Mouse (Mus musculus) T-helper 17 cell (primary cell): Measurements from ENCODE around the gene Lrba.

Source experiments
- in situ Hi-C, 2 experiments: fragments of 300-600 bp; cut with MboI, MseI; formaldehyde crosslinking; loops; 1 replicate in 1 of 2; 2 replicates in 1 of 2; pipeline ENCODE4 v1.15.1; 2025; ENCODE audit warnings: high pct_unique_total_duplicates in 2 of 2

Gene Lrba

DNA sequence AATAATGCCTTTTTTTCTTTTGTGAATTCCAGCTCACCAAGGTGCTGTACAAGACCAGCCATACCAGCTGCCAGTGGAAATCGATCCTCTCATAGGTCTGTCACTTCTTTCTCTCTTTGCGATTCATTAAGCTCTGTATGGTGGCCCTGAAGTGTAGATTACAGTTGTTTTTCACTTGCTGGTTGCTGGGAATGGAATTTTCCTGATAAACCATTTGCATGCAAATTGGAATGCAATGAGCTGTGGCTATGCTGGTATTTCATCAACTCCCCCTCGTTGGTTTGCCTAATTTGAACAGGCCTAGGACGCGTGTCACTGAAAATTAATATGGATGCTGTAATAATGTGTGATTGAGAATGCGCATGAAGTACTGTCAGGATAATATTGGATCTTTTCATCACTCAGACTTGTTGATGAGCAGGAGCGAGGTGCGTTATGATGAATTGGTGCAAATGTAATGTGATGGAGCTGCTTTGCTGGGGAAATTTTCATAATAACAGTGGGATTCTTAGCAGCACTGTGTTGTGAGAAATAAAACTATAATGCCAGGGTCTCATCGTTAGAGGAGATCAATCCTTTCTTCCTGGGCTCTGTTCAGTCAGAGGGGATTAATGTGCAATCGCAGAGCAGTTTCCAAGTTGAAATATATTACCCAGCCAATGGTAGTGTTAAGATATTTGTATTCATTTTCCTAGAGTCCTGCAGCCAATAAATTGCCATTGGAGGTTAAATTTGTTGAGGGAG lies 521.5 kb downstream of the Lrba start:
- in situ Hi-C loops, result no loop called here

DNA sequence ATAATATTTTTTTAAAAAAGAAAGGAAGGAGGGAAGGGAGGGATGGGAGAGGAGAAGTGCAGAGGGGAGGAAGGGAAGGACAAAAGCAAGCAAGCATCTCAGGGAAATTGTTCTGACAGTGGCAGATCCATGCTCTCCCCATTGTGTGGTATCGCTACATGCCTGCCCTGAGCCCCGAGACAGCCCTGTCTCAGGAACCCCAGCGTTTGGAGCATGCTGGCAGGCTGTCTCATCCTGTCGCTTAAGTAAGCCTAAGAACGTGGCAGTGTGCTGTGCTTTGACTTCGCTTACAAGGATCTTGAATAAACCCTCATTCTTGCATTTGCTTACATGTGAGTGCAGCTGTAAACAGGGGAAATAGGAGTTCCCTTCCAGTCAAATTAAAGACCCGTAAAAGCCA lies 526.2 kb downstream of the Lrba start:
- in situ Hi-C loops, result no loop called here

DNA sequence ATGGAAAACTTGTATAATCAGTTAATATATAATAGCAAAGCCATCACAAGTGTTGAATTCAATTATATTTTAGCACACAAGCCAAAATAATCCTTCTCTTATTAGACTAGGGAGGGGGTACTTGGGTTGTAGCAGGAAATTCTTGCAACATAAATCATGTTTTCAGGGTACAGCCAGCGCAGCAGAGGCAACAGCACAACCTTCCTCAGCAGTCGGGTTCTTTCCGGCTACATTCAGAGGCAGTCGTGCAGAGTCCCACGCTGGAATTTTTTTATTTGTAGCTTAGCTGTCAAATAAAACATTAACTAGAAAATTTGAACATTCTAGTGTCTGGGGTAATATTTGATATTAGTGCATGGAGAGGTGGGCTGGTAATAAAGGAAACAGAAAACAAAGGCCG lies 529.7 kb downstream of the Lrba start:
- in situ Hi-C loops, result no loop called here

DNA sequence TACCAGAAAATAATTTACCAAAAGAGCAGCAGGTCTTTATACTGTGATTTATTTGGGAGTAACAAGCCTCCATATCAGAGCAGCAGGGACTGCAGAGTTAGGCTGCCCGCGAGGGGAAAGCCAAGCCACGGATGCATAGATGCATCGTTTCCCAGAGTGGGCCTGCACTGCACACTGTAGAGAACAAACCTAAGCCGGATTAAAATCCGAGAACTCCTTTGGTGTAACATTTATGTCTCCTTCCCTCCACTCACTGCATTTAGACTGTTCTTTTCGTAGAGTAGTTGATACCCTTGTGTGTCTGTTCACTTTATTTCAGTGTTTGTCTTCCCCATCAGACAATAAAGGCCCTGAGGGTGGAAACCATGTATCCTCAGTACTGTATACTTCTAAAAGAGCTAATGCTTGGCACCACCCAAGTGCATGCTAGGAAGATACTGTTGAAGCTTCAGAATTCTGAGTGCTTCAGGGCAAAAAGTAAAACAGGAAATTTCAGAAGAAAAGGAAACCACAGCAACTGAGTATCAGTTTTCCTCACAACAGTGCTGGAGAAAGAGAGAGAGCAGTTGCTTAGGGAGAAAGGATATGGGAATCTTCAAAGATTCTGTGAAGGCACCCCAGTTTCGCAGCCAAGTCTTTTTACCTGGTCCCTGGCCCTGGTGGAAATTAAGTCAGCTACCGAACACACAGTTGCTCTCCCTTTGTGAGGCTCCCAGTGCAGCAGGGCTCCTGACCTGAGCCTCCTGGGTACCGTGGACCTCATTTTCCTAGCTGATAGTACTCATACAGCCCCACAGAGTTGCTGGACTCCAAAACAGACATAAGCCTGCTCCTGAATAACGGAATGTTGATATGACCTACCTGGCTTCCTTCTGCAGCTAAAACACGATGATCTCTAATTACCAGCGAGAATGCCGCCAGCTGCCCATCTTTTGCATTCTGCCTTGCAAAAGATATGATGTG lies 530.4 kb downstream of the Lrba start:
- in situ Hi-C loops, result no loop called here

- in situ Hi-C loops, result no loop called here
These were observed 532.1 kb downstream of the Lrba start for GRCm38 (mm10) chr3:86756548-86756947.

- in situ Hi-C loops, result no loop called here
These were observed 534.2 kb downstream of the Lrba start for GRCm38 (mm10) chr3:86758727-86759126.

DNA sequence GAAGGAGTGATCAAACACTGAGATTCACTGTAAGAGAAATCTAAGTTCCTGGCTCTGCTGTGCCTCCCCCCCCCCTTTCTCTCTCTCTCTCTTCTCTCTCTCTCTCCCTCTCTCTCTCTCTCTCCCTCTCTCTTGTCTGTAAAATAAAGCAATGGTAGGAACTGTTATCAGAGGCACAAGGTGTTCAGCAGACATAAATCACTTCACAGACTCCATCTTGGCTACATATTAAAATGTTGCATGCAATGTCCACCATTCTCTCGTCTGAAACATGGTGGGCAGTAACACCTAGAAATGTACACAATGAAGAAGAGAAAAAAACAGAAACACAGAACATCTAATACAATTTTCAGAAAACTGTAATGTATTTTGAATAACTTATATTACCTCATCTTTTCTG lies 534.9 kb downstream of the Lrba start:
- in situ Hi-C loops, result no loop called here

- in situ Hi-C loops, result loop anchor here in 1 of 2 experiments (5.0 kb wide), 2 partner anchors 108 to 438 kb away; no protein-coding TSS in a partner anchor
These were observed 535.4 kb downstream of the Lrba start for GRCm38 (mm10) chr3:86759834-86760233.

GRCm38 (mm10) chr3:86760474-86760873 lies 536.0 kb downstream of the Lrba start:
- in situ Hi-C loops, result loop anchor here in 1 of 2 experiments (5.0 kb wide), 2 partner anchors 108 to 438 kb away; no protein-coding TSS in a partner anchor

DNA sequence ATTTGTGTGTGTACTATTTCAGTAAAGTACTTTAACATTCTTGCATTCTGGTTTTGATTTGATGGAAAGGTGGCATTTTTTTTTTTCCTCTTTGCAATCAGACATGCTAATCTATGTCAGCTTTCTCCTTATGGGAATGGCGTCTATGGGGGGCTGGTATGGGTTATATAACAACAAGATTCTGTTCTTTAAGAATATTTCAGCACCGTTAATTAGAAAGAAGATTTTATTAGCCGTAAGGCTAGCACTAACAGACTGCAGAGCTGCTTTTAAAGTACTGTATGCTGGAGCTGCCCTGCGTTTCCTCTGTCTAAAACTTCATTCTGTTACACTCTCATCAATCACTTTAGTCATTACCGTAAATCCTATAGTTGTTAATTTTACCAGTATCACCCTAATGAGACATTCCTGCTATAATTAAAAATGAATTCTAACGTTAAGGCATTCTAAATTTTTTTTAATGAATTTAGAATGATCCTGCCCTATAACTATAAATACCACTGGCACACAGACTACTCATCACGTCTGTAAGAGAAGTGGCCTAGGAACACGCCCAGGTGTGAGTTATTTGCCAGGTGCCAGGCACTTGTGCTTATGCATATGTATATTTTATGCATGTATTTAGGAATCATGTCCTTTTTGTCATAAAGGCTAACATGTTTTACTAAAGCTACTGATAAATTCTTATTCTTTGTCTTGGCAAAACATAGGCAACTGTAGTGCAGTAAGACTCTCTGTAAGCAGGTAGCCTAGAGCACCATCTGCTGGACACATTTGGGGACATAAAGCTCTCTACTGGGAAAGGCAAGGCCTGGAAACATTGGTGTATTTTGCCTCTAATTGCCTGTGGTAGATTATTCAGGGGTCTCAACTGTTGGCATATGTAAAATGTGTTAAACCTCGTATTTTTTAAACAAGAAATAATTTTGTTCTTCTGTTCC lies 536.9 kb downstream of the Lrba start:
- in situ Hi-C loops, result loop anchor here in 1 of 2 experiments (5.0 kb wide), 2 partner anchors 109 to 439 kb away; no protein-coding TSS in a partner anchor

GRCm38 (mm10) chr3:86762036-86762415 lies 537.5 kb downstream of the Lrba start:
- in situ Hi-C loops, result loop anchor here in 1 of 2 experiments (5.0 kb wide), 2 partner anchors 110 to 440 kb away; no protein-coding TSS in a partner anchor

DNA sequence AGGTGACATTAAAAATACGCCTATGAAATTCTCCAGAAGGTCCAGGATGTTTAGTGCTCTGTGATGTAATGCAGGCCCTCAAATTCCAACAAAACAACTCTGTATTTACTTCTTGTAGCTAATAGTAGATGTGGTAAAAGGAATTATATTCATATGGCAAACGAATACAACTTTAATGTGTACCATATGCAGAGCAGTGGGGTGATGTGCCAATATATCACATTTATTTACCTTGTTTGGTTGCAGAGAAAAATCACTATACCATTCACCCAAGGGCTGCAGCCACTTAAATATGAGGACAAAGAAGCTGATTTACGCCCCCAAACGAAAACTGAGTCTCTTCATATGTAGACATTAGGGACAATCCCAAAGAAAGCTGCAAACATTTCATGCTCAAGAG lies 538.0 kb downstream of the Lrba start:
- in situ Hi-C loops, result loop anchor here in 1 of 2 experiments (5.0 kb wide), 2 partner anchors 110 to 440 kb away; no protein-coding TSS in a partner anchor

DNA sequence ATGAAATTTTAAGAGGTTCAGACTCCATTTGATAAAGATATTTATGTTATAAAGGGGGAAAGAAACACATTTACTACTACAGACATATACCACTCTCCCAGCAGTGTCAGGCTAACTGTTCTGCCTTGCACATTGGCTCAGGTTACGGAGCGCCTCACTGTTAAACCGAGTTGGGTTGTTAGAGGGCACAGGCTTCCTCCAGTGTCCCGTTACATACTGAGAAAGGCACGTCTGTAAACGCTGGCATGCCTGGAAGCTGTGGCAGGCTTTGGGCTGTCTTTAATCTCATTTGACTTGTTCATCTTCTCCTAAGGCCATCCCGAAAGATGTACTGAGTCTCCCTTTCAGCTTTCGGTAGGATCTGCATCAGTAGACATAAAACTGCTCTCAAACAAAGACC lies 544.1 kb downstream of the Lrba start:
- in situ Hi-C loops, result no loop called here

- in situ Hi-C loops, result no loop called here
These were observed 544.5 kb downstream of the Lrba start for GRCm38 (mm10) chr3:86768969-86769368.

DNA sequence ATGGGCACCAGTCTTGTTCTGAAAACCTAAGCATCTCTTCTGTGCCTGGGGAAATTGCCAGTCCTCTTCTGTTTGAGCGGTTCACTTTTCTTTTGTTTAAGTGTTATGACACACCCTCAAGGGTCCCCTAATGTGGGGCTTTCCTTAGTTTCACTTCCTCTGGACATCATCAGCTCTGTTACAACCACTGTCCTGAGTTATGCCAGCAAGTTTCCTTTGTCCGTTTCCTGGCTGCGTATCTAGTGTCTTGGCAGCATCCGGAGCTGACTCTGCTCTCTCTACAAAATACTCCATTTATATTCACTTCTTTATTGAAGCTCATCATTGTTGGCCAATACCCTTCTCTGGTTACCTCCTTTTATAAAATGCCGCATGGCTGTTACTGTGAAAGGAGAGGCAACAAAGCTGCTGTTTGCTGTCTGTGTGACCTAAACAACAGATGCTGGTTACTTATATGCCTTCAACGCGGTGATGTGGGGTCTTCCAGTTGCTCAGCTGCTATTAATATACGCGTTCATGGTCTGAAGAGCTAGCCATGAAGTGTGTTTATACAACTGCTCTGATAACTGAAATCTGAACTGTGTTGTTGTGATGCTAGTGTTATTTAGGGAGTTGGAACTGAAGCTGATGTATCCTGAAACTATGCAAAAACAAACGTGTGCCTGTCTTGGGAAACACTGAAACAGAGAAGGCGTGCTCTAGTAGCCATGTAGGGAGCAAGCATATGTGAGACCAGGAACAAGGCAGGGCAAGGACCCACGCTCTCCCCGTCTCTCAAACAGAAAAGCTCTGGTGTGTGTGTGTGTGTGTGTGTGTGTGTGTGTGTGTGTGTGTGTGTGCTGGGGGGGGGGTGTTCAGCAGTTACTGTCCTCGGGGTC lies 550.3 kb downstream of the Lrba start:
- in situ Hi-C loops, result no loop called here

DNA sequence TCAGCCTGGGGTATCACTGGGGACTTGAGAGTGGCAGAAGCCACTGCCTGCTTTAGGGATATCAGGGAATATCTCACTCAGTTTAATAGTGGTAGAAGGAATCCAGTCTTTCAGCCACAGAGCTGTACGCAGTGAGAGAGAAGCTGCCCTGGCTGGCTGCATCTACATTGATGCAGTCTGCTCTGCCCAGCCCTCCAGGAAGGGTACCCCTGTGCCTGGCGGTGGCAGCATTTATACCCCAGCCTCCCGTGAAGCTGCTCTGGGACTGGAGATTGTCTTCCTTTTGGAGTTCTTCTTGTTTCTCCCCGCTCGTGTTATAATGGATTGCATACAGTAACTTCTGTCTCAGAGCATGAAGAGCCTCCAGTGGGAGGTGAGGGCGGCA lies 551.0 kb downstream of the Lrba start:
- in situ Hi-C loops, result no loop called here

DNA sequence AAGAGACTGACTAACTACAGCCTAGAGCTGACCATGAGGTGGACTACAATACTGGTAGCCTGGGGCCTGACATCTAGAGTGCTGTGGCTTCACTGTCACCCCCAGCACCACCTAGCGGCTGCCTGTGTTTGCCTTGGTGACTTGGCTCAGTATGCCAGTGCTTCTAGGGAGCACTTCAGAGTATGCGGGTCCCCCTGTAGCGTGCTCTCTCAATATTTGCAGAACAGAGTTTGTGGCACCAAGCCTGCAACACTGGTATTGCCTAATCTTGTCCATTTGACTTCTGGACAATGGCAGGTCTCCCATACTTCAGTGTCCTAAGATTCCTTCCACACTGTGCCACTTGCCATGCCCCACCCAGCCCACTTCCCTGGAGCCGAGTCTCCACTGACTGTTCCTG lies 555.2 kb downstream of the Lrba start:
- in situ Hi-C loops, result loop anchor here in 1 of 2 experiments (10.0 kb wide), 1 partner anchor 195 kb away; no protein-coding TSS in a partner anchor

- in situ Hi-C loops, result loop anchor here in 1 of 2 experiments (10.0 kb wide), 1 partner anchor 191 kb away; no protein-coding TSS in a partner anchor
These were observed 559.6 kb downstream of the Lrba start for GRCm38 (mm10) chr3:86784051-86784450.

DNA sequence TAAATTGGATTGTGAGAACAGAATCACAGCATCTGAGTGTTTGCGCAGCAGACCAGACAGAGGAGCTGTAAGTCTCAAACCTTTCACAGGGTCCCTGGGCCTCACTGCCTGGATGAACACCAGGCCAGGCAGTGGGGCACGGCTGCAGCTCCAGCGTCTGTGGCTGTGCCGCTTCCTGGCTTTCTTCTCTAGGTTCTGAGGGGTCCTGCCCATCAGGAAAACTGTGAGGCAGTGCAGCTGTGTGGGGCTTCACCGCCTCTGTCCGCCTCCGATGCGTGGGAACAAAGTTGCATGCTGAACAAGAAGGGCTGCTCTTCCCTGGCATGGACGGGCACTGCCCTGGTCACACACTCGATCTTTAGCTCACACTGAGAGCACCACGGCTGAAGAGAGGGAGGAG lies 560.5 kb downstream of the Lrba start:
- in situ Hi-C loops, result loop anchor here in 1 of 2 experiments (10.0 kb wide), 1 partner anchor 190 kb away; no protein-coding TSS in a partner anchor

DNA sequence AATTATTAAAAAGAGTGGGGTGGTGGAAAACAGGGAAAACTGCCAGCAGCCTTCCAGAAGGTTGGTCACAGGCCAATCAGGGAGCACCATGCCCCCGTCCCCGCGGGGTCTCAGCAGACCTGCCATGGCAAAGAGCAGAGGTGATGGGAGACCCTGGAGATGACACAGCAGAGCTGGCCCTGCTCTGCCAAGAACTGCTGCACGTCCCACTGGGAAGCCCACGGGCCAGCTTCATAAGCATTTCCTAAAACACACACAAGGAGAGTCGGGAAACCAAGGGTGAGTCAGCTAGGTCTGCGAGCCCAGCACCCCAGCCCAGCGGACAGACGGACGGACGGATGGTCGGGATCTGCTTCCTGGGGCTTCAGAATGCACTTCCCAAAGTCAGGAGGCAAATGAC lies 561.8 kb downstream of the Lrba start:
- in situ Hi-C loops, result loop anchor here in 1 of 2 experiments (10.0 kb wide), 1 partner anchor 189 kb away; no protein-coding TSS in a partner anchor
